Mouse (Mus musculus) heart, postnatal 10 days (tissue): ENCODE measurements around the gene Scarf1. TPM values are rescaled to one million over a fixed set of nuclear protein-coding genes. Genes with fewer than 3 reads are reported as not detected.

Source experiments
- DNase-seq, 2 experiments: peaks; one replicate each; pipeline ENCODE4 v3.0.0; 2021
- intact Hi-C: fragments of 180-260 bp; cut with DNase I; formaldehyde crosslinking; loops from one replicate; pipeline ENCODE4 v1.15.1; 2025
- total RNA-seq, 2 experiments: library from RNA; stranded (reverse); gene quantifications; 2 replicates each; pipeline ENCODE4 v1.2.3; 2021

Scarf1 gene
- total RNA-seq, 2 experiments from 2014 or later = 15.9 to 17.8 TPM

DNA sequence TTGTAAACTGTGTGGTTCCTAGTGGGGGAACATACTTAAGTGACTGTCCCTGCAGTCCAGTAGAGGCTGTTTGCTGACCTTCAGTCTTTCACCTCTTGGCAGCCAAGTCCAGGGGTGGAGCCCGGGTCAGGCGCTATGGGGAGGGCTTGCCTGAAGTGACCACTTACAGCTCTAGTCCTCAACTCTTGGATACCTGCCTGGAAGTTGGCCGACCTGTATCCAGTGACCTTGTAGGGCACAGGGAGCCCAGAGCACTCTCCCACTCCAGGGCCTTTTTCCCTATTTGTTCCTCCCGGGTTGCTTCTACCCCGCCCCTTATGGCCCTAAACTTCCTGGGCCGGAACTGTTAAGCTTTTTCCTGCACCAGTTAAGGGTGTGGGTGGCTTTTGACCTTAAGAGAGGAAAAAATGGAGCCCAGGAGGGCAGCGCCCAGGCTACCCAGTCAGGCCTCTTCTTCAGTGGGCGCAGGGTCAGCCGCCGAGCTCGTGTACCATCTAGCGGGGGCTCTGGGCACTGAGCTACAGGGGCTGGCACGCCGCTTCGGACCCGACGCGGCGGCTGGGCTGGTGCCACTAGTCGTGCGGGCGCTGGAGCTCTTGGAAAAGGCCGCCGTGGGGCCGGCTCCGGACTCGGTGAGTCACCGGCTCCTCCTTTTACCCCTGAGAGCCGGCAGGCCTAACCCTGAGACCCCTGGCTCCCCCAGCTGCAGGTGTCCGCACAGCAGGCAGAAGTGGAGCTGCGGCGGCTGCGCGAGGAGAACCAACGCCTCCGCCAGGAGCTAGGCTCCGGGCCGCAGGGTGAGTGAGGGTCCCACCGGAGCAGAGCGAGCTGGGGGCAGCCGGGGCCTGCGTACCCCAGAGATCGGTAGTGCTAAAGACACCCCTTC lies 3.4 kb upstream of the Scarf1 start, which contains the start of gene Rilp:
TSS of gene Rilp (plus strand) at position 354 of the 886 bp plus-strand sequence.
- peak; percentile 92 to 94 for DNase-seq
- intact Hi-C loops = loop anchor here (2.0 to 5.0 kb wide), 2 partner anchors 41 to 108 kb away; no protein-coding TSS in a partner anchor

DNA sequence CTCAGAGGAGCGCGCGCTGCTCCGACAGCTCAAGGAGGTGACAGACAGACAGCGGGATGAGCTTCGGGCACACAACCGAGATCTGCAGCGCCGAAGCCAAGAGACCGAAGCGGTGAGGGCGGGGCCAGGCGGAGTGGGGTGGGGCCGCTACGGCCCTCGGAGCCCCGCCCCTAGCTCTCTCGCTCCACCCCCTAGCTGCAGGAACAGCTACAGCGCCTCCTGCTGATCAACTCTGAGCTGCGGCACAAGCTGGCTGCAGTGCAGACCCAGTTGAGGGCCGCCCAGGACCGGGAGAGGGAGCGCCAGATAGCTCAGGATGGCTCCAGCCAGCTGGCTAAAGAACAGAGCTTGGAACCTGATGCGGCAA lies 2.7 kb upstream of the Scarf1 start:
- DNase-seq = peak; percentile 97 to 98
- intact Hi-C loops = loop anchor here (5.0 kb wide), 1 partner anchor 108 kb away; no protein-coding TSS in a partner anchor

DNA sequence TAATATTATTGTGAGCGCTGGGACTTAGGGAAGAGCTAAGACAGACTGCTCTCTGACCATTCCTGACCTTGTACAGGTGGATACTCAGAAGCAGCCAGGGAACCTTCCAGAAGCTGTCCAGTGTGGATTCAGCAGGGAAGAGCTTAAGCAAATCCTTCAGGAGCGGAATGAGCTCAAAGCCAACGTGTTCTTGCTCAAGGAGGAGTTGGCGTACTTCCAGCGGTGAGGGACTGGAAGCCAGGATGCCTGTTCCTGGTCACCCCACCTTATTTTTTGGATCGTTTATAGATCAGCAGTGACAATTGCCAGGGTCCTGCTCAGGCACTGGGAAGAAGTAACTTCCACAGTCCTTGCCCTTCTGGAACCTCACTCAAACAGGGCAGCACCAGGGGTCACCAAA lies 2.1 kb upstream of the Scarf1 start:
- DNase-seq = peak; percentile 48 to 71
- intact Hi-C loops = loop anchor here (5.0 kb wide), 1 partner anchor 109 kb away; no protein-coding TSS in a partner anchor

DNA sequence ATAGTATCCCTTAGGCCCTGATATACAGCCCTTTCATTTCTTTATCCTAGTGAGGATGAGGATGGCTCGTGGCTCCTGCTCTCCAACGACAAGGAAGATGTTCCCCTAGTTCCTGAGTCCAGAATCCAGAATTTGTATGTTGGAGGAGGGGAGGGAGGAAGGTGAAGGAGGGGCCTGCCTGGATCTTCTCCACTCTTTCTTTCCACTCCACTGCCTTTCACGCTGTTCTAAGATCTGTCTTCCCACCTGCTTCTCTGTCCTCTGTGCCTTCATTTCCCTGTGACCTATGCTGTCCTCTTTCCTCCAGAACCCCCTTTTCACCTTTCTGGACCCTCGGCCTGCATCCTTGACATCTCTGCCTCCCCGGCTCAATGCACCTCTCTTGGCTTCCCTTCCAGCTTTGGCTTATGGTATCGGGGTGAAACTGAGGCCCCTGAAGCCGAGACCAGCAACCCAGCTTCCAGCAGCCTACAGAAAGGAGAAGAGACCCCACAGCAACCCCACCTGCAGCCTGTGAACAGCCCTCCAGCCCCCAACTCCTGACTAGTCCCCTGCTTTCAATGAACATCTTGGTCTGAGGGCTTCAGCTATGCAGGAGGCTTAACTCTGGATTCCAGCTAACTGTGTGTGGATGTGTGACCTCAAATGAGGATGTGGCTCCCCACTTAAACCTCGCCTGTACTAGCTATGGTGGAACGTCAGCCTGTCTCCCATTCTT lies 880 bp upstream of the Scarf1 start:
- DNase-seq = no peak
- intact Hi-C loops = loop anchor here (5.0 kb wide), 1 partner anchor 110 kb away; no protein-coding TSS in a partner anchor

DNA sequence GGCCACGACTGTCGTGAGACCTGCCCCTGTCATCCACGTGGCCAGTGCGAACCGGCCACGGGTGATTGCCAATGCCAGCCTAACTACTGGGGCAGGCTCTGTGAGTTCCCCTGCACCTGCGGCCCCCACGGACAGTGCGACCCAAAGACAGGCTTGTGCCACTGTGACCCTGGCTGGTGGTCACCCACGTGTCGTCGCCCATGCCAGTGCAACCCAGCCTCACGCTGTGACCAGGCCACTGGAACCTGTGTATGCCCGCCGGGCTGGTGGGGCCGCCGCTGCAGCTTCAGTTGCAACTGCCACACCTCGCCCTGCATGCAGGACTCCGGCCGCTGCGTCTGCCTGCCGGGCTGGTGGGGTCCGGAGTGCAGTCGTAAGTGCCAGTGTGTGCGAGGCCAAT lies 1.8 kb downstream of the Scarf1 start:
- no peak for DNase-seq
- intact Hi-C loops = no loop called here

- intact Hi-C loops = no loop called here
- no peak for DNase-seq
Measured at GRCm38 (mm10) chr11:75519834-75520633, 6.7 kb downstream of the Scarf1 start.

GRCm38 (mm10) chr11:75521609-75522008 lies 8.3 kb downstream of the Scarf1 start:
- intact Hi-C loops = no loop called here
- no peak for DNase-seq

DNA sequence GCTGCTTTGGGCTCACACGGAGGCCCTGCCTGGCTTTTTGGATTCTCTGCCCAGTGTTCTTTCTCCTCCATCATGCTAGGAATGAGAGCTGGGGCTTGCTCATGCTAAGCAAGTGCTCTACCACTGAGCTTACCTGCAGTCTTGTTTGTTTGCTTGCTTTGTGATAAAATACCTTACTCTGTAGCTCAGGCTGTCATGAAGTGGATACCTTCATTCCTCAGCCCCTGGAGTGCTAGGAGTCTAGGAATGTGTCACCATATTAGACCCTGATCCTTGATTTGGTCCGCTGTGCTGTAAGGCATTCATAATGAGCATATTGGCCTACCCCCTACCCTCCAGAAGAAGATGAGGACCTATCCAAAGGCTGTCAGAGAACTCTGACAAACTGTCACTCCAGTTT lies 9.5 kb downstream of the Scarf1 start:
- DNase-seq = no peak
- intact Hi-C loops = no loop called here

GRCm38 (mm10) chr11:75525531-75526125 lies 12.3 kb downstream of the Scarf1 start:
- DNase-seq = no peak
- intact Hi-C loops = no loop called here

DNA sequence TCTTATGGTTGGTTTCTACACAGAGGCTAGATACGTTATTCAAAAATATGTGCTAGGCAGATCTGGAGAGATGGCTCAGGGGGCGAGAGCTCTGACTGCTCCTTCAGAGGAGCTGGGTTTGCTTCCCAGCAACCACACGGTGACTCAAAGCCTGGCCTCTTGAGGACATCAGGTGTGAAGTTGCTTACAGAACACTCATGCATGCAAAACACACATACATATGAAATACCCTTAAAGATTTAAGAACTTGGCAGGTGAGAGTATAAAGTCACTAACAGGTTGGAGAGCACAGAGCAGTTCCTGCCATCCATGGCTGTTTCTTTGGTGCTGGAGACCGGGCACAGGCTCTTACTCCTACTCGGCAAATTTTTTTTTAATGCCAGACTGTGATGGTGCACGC lies 13.6 kb downstream of the Scarf1 start:
- intact Hi-C loops = no loop called here
- DNase-seq = no peak

GRCm38 (mm10) chr11:75529771-75530170 lies 16.4 kb downstream of the Scarf1 start:
- DNase-seq = no peak
- intact Hi-C loops = loop anchor here (1.0 kb wide), 1 partner anchor 44 kb away; no protein-coding TSS in a partner anchor

DNA sequence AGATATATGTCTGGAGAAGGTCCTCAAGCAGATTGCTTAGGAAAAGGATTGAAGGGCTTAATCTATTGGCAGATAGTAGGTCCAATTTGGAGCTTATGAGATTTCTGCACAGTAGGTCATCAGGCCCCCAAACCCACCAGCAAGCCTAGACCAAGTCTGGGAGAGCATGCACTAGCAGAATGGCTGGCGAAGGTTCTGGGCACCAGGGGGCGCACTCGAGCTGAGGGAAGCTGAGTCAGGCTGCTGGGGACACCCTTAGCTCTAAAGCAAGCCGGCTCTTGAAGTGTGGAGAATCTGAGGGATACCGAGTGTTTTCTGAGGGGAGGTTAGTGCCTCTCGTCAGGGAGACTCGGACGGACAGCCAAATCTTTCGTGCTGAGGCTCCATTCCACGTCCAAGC lies 17.0 kb downstream of the Scarf1 start:
- intact Hi-C loops = loop anchor here (1.0 kb wide), 1 partner anchor 43 kb away; no protein-coding TSS in a partner anchor
- DNase-seq = peak; percentile 97 to 100

GRCm38 (mm10) chr11:75530845-75531373 lies 17.6 kb downstream of the Scarf1 start:
- peak in 1 of 2 experiments; percentile 54 for DNase-seq
- intact Hi-C loops = loop anchor here (1.0 kb wide), 1 partner anchor 42 kb away; no protein-coding TSS in a partner anchor

- intact Hi-C loops = no loop called here
Measured at GRCm38 (mm10) chr11:75531469-75532242, 18.3 kb downstream of the Scarf1 start, which contains the start of gene Slc43a2. TSS of gene Slc43a2 (plus strand) at chr11:75531694.

GRCm38 (mm10) chr11:75532340-75533277 lies 19.3 kb downstream of the Scarf1 start:
- intact Hi-C loops = no loop called here
- DNase-seq = peak in 1 of 2 experiments; percentile 52

More at GRCm38 (mm10) chr11:75531469-75532242, 18.3 kb downstream of the Scarf1 start, which contains the start of gene Slc43a2:
- DNase-seq = peak; percentile 95 to 97

DNA sequence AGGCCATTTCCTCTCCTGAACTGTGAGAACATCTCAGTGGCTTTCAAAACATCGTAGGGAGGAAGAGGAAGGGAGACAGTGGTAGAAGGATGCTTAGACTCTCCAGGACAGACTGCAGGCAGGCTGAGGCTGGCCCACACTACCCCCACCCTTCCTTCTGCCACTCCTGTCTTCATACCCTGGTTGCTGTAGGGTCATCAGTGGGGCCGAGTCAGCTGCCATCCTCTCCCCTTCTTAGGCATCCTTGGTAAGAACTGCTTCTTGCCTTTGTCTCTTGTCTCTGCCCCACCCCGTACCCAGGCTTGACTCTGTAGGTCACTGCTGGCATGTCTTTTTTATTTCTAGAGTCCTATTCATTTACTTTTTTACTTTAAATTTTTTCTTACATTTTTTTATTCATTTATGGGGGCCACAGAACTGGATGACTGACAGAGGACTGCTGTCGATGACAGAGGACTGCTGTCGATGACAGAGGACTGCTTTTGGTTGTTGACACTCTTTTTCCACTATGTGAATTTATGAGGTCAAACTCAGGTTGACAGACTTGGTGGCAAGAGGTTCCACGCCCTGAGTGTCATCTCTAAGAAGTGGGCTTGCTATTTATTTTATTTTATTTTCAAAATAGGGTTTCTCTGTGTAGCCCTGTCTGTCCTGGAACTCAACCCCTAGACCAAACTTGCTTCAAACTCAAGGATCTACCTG lies 20.1 kb downstream of the Scarf1 start:
- intact Hi-C loops = no loop called here
- no peak for DNase-seq
